Mouse (Mus musculus) spleen, postnatal 10 days (tissue): Measurements from ENCODE around the gene Wtap.
A peak's percentile ranks its signal among the peaks of the same experiment; 100 is the strongest.
"Not testable (repeated sequence)": the region's sequence is repeated elsewhere in the genome, so short reads cannot be mapped to it uniquely, and the experiment has no call there.

Source experiments
- DNase-seq, 2 experiments: peaks; one replicate each; pipeline ENCODE4 v3.0.0; 2021 to 2022; ENCODE audit warnings: low spot score in 2 of 2

Gene Wtap

GRCm38 (mm10) chr17:12963476-12963875, 30.5 kb downstream of the Wtap start:
- DNase-seq = no peak

- peak; percentile 94 to 96 for DNase-seq
These were observed 33.6 kb downstream of the Wtap start, which contains the start of gene Acat2 for GRCm38 (mm10) chr17:12960331-12960873. Gene Acat2, minus strand, starts transcription at chr17:12960747.

- DNase-seq = not testable (repeated sequence)
These were observed 34.6 kb downstream of the Wtap start for GRCm38 (mm10) chr17:12959377-12959776.

- no peak for DNase-seq
These were observed 37.3 kb downstream of the Wtap start for GRCm38 (mm10) chr17:12956664-12957063.

- no peak for DNase-seq
These were observed 44.3 kb downstream of the Wtap start for GRCm38 (mm10) chr17:12949669-12950068.

GRCm38 (mm10) chr17:12942459-12943162, 51.4 kb downstream of the Wtap start:
- DNase-seq = no peak

GRCm38 (mm10) chr17:12941543-12942260, 52.3 kb downstream of the Wtap start:
- DNase-seq = no peak

- no peak for DNase-seq
These were observed 53.7 kb downstream of the Wtap start, which contains the start of gene Acat3 for GRCm38 (mm10) chr17:12940151-12940805. Gene Acat3, minus strand, starts transcription at chr17:12940600.

GRCm38 (mm10) chr17:12939377-12940148, 54.4 kb downstream of the Wtap start:
- not testable (repeated sequence) for DNase-seq

GRCm38 (mm10) chr17:12938077-12938476, 55.9 kb downstream of the Wtap start:
- no peak for DNase-seq

GRCm38 (mm10) chr17:12937412-12937970, 56.5 kb downstream of the Wtap start:
- no peak for DNase-seq

- no peak for DNase-seq
These were observed 58.2 kb downstream of the Wtap start for GRCm38 (mm10) chr17:12935719-12936118.

GRCm38 (mm10) chr17:12931576-12931975, 62.4 kb downstream of the Wtap start:
- DNase-seq = not testable (repeated sequence)

GRCm38 (mm10) chr17:12925703-12926180, 68.2 kb downstream of the Wtap start:
- DNase-seq = no peak

- DNase-seq = no peak
These were observed 69.0 kb downstream of the Wtap start for GRCm38 (mm10) chr17:12925001-12925400.

GRCm38 (mm10) chr17:12921073-12921472, 72.9 kb downstream of the Wtap start:
- no peak for DNase-seq
